Mouse (Mus musculus) adrenal gland (tissue): ENCODE data around the gene Ankrd17.

Source experiments
- intact Hi-C: fragments of 180-260 bp; cut with DNase I; formaldehyde crosslinking; loops from one replicate; pipeline ENCODE4 v1.15.1; 2025

Gene Ankrd17

DNA sequence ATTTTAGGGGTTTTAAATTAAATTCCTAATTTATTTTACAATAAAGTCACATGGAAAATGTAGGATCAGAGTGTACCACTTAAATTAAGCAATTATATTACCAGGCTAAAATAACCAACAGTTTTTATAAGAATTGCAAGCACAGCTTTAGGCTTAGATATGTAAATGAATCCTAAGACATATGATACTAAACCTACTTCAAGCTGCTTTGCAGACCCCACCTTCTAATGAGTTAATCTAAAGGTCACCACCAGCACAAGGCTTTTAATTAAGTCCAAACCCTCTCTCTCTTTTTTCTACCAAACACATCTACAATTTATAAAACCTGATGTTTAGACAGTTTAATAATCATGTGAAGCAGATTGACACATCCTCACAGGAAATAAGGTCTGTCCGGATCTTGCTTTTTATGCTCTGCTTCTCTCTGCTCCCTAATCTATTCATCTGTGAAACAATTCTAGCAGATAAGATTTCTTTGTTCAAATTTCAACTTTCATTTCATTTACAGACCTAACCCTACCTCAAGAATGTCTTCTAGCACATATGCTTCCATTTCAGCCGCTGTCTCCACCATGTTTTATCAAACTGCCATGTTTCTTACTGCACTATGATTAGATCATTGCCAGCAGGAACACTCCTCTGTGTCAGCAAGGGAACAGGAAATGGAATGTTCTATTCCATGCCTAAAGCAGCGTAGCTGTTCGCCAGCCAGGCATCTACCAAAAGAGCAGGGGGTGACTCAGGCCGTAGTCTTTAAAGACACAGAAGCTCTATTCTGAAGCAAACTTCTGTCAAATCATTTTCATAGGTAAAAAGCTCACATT, 27.0 kb downstream of the Ankrd17 start:
- intact Hi-C loops = no loop called here

DNA sequence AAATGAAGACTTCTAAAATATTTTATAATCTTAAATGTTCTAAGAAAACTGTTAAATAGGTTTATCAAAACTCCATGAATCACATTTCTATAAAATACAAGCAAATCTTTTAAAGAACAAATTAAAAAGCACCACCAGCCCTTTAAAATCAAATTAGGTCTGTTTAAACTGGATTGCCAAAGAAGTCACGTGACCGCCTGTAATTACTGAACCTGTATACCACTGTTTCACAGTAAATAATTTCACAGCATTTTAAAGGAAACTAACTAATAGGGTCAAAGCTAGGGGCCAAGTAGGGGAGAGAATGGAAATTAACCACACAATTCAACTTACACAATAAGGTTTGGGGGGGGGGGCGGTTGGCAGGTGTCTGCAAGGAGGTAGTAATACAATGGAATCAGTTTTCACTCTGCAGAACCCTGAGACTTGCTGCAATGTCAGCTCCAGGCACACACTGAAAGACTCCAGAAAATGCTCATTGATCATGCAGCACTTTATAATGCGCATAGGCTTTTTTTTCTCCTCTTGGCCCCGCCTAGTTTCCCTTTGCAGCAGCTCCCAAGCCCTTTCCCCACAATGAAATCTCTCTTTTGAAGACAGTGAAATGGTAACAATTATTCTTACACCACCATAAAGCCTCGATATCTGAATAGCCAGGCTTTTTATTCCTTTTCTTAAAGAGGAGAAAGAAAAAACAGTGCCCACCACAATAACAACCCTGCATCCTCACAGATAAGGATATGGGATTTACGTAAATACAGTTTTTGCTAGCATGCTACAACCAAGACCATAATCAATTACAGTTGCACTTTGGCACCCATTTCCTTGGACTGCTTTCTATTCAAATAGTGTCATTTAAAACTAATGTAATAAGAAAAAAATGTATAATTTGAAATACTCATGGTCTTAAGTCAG, 27.9 kb downstream of the Ankrd17 start:
- intact Hi-C loops = no loop called here

DNA sequence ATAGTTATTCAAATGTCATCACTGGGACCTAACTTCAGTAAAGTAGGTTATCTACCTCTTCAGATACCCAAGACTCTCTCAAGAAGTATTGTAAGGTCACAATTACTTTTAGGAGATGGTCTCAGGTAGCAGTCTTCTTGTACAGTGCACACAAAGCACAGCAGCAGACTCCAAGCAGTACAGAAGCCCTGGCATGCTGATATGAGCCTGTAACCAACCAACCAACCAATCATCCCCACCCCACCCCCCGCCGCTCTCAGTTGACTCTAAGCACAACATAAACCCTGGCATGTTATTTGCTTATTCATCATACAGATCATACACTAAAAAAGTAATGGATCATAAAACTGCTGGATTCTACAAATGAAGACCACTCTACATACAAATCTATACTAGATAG, 33.9 kb downstream of the Ankrd17 start:
- intact Hi-C loops = no loop called here

DNA sequence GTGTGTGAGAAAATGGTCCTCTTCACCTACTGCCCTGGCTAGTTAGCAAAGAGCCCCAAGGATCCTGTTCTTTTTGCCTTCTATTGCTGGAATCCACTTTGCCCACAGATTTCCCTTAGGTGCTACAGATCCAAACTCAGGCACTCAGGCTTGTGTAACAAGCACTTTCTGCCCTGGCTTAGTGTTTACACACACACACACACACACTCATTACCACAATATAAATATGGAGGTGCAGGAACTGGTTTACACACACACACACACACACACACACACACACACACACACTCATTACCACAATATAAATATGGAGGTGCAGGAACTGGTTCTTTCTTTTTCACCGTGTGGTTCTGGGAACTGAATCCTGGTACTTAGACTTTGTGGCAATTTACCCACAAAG, 35.3 kb downstream of the Ankrd17 start:
- intact Hi-C loops = no loop called here

DNA sequence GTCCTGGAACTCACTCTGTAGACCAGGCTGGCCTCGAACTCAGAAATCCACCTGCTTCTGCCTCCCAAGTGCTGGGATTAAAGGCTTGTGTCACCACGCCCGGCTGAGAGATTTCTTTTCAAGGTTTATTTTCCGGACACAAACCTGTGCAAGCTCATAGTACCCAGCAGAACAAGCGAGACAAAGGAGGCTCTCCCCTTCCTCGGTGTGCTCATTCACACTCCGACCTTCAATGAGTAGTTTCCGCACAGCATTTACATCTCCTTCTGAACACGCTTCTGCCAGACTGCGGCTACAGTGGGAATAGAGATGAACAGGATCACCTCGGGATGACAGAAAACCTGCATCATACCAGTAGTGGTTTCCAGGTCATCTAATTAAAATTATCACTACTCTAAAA, 68.0 kb downstream of the Ankrd17 start:
- intact Hi-C loops = no loop called here

DNA sequence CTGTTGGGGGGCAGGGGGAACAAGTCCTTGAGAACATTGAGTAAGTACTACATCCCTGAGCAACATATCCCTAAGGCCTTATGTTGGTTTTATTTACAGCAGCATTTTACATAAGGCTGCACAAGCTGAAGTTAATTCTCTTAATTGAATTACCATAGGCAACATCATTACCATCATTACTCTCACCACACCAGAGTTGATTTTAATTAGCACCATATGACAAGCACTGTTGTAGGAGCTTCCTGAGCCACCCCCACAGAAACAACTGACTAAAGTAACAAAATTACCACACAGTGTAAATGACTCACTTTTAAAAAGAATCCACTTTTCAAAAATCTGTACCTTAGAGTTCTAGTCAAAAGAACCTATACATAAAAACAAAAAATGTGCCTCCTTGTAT, 76.5 kb downstream of the Ankrd17 start:
- intact Hi-C loops = loop anchor here (5.0 kb wide), 2 partner anchors 48 to 72 kb away; no protein-coding TSS in a partner anchor

DNA sequence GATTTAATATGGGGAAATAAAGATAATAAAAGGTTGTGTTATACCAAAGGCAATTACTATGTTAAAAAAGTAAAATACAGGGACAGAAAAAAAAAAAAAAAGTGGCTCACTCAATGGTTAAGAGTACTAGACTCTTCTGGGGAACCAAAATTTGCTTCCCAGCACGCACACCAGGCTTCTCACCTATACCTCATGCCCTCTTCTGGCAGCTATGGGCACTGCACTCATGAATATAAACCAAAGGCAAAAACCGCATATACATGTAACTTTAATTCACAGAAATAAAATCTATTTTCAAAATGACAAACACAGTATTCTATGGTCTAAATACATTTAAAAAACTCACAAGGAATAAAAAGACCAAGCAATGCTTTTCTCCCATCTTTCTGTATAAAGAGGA, 79.8 kb downstream of the Ankrd17 start:
- intact Hi-C loops = loop anchor here (5.0 kb wide), 2 partner anchors 44 to 76 kb away; no protein-coding TSS in a partner anchor

DNA sequence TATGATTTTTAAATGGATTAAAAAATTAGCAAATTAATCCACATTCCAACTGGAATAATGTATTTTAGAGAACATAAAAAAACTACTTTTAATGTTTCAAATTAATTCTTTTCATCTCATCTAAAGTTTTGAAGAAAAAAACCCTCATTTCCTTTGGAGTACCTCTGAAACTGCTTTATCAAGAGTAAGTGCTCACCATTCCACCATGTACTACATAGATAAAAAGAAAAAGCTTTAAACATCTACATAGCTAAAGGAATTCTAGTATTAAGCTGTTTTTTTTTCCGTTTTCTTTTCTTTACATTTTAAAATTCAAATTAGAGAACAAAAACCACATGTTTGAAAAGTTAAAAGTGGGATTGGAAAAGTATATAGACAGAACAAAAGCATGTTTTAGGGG, 86.3 kb downstream of the Ankrd17 start:
- intact Hi-C loops = no loop called here

DNA sequence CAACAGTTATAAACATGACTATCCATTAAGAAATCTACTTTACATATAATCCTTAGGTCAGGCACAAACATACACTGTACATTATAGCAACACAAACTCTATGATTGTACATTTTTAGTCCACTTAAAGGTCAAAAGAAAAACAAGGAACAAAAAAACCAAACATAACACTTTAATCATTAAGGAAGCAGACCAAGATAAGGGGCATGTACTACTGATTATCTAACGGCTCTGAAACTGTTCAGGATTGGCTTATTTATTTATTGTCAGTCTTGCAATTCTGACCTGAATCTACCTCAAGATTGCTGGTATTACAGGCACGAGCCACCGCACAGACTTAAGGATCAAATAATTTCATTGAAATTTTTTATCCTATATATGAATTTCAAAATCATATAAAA, 87.0 kb downstream of the Ankrd17 start:
- intact Hi-C loops = no loop called here

DNA sequence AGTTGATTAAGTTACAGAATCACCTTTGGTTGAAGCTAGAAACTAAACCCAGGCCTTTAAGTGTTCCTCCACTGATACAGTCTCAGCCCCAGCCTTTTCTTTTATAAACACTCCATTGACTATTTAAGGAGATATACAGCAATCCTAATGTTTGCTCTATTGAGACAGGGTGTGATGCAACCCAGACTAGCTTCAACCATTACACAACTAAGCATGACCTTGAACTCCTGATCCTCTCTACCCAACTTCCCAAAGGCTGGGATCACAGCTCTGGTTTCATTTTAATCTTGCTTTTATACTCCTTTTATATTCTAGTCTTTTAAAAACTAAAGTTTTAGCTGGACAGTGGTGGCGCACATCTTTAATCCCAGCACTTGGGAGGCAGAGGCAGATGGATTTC, 88.9 kb downstream of the Ankrd17 start:
- intact Hi-C loops = no loop called here

DNA sequence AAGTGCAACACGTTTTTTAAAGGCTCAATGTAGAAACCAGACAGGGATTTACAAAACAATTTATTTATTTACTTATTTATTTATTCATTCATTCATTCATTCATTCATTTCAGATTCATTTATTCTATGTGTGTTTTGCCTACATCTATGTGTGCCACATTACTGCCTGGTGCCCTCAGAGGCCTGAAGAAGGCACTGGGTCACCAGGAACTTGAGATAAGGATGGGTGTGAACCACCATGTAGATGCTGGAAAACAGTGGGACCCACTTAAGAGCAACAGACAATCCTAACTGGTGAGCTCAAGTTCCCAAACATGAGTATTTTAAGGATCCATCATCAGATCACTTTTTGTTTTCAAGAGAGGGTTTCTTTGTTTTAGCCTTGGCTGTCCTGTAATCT, 91.6 kb downstream of the Ankrd17 start:
- intact Hi-C loops = no loop called here

DNA sequence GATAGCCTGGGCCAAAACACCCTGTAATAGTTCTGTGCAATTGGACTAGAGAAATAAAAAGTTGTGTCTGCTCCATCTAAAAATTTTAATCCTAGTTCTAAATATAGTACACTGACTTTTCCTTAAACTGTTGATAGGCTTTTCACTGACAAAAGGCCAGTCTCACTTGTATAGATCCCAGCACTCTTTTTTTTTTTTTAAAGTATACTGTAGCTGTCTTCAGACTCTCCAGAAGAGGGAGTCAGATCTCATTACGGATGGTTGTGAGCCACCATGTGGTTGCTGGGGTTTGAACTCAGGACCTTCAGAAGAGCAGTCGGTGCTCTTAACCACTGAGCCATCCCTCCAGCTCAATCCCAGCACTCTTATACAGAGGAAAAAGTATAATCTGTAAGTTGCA, 104.1 kb downstream of the Ankrd17 start:
- intact Hi-C loops = loop anchor here (5.0 kb wide), 1 partner anchor 35 kb away; no protein-coding TSS in a partner anchor

DNA sequence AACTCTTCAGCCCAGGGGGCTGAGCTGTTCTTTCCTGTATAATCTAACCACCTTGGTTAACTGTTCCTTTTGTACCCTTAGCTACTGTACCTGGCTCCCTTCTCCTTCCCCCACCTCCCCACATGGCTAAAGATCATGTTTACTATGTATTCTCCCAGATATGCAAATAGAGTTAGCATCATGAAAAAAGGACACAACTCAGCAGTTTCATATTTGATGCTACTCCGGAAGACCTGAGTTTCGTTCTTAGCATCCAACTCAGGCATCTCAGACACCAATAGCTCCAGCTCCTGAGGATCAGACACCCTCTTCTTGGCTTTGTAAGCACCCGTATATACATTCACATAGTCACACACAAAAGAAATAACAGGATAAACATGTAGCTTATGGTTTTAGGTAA, 109.4 kb downstream of the Ankrd17 start:
- intact Hi-C loops = no loop called here

DNA sequence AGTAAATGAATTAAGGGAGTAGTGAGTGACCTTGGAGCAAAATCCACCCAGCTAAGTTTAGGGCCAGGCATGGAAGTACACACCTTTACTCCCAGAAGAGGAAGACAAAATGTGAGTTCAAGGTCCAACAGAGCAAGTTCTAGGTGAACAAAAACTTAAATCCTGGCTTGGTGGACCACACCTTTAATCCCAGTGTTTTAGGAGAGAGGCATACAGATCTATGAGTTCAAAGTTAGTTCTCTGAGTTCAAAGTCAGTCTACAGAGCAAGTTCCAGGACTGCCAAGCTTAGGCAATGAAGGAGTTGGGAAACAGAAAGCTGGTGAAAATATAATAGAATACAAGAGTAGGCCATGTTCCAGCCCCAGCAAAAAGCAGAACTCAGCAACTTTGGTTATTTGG, 118.9 kb downstream of the Ankrd17 start:
- intact Hi-C loops = no loop called here

DNA sequence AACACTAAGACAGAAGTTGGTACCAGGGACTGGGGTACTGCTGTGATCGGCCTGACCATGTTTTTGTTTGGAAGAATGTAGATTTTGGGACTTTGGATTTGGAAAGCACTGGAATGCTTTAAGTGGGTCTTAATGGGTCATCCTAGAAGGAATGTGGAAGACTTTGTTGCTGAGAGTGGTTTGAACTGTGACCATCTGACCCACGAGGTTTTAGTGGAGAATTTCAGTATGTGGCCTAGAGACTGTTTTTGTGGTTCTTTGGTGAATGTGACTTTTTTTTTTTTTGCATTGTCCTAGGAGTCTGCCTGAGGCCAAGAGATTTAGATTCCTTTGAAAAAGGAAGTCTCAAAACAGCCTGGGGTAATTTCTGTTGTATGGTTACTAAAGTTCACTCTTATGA, 119.4 kb downstream of the Ankrd17 start:
- intact Hi-C loops = no loop called here

DNA sequence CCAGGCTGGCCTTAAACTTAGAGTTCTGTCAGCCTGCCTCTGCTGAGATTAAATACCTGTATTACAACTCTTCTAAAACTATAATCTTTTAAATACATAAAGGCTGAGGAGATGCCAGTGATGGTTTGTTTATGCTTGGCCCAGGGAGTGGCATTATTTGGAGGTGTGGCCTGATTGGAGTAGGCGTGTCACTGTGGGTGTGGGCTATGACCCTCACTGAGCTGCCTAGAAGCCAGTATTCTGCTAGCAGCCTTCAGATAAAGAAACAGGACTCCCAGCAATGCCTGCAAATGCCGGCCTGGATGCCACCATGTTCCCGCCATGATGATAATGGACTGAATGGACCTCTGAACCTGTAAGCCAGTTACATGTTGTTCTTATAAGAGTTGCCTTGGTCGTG, 119.8 kb downstream of the Ankrd17 start:
- intact Hi-C loops = no loop called here

DNA sequence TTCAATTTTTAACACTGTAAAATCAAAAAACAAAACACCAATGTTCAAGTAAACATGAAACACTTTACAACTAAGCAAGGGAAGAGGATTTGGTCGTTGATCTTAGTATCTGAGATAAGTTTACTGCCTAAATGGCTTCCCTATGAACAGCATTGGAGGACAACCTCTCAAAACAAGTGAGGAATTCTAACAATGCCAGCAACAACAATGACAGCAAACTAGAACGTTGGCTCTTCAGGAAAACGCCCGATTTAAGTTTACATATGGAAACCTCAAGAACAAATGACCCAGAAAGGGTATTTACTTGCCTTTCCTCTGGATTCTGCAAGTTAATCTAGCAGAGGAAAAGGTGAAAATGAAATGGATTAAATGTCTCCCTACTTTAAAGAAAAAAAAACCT, 121.0 kb downstream of the Ankrd17 start:
- intact Hi-C loops = no loop called here

DNA sequence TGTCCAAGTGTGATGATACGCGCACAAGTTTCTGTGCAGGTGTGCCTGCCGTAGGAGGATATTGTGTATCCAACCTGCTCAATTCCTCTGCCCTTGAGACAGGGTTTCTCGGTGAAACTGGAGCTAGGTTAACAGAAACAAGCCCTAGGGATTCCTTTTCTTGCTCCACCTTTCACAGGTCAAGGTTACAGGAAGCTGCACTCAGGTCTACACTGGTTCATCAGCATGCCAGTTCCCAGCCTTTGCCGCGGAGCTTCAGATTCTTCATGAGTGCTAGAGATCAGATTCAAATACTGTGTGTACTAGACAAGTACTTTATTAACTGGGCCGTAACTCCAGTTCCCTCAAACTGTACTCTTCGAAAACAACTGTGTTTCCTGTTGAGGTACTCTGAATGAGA, 131.2 kb downstream of the Ankrd17 start:
- intact Hi-C loops = no loop called here

DNA sequence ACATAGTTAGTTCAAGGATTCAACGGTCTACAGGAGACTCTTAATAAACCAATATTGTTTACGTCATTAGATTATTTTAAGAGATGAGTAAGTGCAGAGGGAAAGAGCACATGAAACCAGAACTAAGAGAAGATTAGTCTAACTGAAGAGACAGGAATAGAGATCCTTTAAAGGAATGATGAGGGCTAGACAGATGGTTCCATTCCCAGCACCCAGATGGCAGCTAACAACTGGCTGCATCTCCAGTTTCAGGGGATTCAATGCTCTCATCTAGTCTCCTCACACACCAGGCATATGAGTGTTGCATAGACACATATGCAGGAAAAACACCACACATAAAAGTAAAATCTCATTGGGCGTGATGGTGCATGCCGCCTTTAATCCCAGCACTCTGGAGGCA, 133.1 kb downstream of the Ankrd17 start:
- intact Hi-C loops = no loop called here

DNA sequence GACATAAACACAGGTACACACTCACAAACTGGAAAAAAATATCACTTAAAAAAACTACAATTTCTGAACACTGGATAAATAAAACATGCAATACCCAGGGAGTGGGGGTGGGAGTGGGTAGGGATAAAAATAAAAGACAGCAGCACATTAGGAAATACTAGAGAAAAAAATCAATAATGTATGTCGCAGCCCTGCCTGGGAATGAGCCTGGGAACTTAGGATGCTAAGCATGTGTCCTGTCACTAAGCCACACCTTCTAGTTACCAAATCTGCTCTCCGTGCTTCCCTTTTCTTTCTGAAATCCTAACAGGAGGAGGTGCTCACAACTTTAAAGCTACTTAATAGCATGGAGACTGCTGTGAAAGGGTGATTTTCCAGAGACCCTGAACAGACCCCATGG, 136.6 kb downstream of the Ankrd17 start:
- intact Hi-C loops = loop anchor here (5.0 kb wide), 1 partner anchor 33 kb away; no protein-coding TSS in a partner anchor

DNA sequence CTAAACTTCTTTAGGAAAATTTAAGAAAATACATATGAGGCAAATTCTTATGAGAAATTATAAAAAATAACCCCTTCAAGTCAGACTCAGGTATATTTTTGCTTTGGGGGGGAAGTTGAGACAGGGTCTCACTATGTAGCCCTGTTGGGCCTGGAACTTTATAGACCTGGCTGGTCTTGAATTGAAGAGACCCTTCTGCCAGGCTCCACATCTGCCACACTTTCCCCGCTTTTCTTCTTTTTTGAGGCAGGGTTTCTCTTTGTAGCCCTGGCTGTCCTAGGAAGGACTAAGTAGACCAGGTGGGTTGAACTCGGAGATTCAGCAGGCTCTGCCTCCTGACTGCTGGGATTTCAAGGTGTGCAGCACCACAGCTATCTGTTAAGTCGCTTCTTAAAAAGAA, 139.7 kb downstream of the Ankrd17 start:
- intact Hi-C loops = loop anchor here (5.0 kb wide), 1 partner anchor 36 kb away; no protein-coding TSS in a partner anchor

DNA sequence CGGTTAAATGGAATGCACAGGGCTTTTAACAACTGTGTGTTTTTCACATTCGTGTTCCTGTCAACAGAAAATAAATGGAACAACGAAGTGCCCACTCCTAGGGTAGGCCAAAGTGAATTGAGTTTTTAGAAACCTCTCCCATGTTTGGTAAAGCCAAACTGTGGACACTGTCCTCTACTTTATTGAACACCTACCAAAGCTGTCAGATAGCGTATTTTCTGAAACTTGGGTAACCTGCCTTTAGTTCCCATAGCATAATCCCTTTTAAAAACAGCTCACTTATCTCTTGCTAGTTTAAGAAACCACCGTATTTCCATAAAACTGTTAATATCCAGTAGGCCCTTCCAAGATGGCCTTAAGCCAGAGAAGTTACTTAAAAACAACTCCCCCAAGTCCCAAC, 141.6 kb downstream of the Ankrd17 start:
- intact Hi-C loops = loop anchor here (5.0 kb wide), 2 partner anchors 38 to 143 kb away; partner anchors contain the start of genes Ankrd17 and Gm9958
